Mouse (Mus musculus) myocyte (in vitro differentiated cells): ENCODE measurements at regions not wholly inside any gene's neighbourhood (a gene's known extent, or its start where the extent isn't known, plus 50 kb on each side); places are given as distances from the start of the nearest gene placed in this dataset.
A peak's percentile ranks its signal among the peaks of the same experiment; 100 is the strongest.

ENCODE experiments used
- H3K27me3 ChIP-seq: one replicate; pipeline ENCODE4 v1.6.1; 2011; ENCODE audit not compliant: control insufficient read depth, insufficient read depth, insufficient read length
- H3K36me3 ChIP-seq: one replicate; pipeline ENCODE4 v1.6.1; 2011; ENCODE audit not compliant: control insufficient read depth, insufficient read depth
- H3K4me2 ChIP-seq: one replicate; pipeline ENCODE4 v1.6.1; 2011; ENCODE audit warnings: low read depth, control low read depth
- H3K4me3 ChIP-seq: one replicate; pipeline ENCODE4 v1.5.1; 2011; ENCODE audit warnings: mild to moderate bottlenecking, control low read depth, moderate library complexity
- H3K79me2 ChIP-seq: one replicate; pipeline ENCODE4 v1.6.1; 2011; ENCODE audit not compliant: control insufficient read depth, insufficient read depth
- H3ac ChIP-seq: one replicate; pipeline ENCODE4 v1.6.1; 2011; ENCODE audit not compliant: control insufficient read depth, insufficient read length
- CEBPB ChIP-seq: IDR thresholded peaks from 2 replicates; pipeline ENCODE4 v1.6.1; 2011; ENCODE audit warnings: mild to moderate bottlenecking, moderate library complexity; ENCODE audit not compliant: poor library complexity, insufficient read depth, severe bottlenecking
- E2F4 ChIP-seq: IDR thresholded peaks from one replicate; pipeline ENCODE4 v1.6.1; 2011; ENCODE audit warnings: mild to moderate bottlenecking, control low read depth, moderate library complexity; ENCODE audit not compliant: insufficient read depth
- MAX ChIP-seq: IDR thresholded peaks from one replicate; pipeline ENCODE4 v1.6.1; 2011; ENCODE audit warnings: low read depth, mild to moderate bottlenecking, control low read depth
- MYOD1 ChIP-seq, 3 experiments: IDR thresholded peaks; one replicate each; pipeline ENCODE4 v1.6.1; 2011; ENCODE audit warnings: control low read depth in 2 of 3, low read depth in 2 of 3, mild to moderate bottlenecking in 2 of 3, moderate library complexity in 1 of 3; ENCODE audit not compliant: insufficient read length in 2 of 3, control insufficient read depth in 1 of 3
- MYOG ChIP-seq, 3 experiments: IDR thresholded peaks; one replicate each; pipeline ENCODE4 v1.6.1; 2011; ENCODE audit warnings: control low read depth in 2 of 3, low read depth in 2 of 3, mild to moderate bottlenecking in 2 of 3; ENCODE audit not compliant: insufficient read length in 2 of 3, control insufficient read depth in 1 of 3, insufficient read depth in 1 of 3
- POLR2A ChIP-seq: IDR thresholded peaks from one replicate; pipeline ENCODE4 v1.6.1; 2011; ENCODE audit warnings: low read depth, mild to moderate bottlenecking, control low read depth, moderate library complexity; ENCODE audit not compliant: insufficient read length
- POLR2AphosphoS2 ChIP-seq: IDR thresholded peaks from one replicate; pipeline ENCODE4 v1.6.1; 2011; ENCODE audit warnings: low read depth, control low read depth; ENCODE audit not compliant: insufficient read length
- REST ChIP-seq: IDR thresholded peaks from one replicate; pipeline ENCODE4 v1.6.1; 2011; ENCODE audit warnings: mild to moderate bottlenecking, control low read depth, moderate library complexity; ENCODE audit not compliant: insufficient read depth, insufficient read length
- SRF ChIP-seq: IDR thresholded peaks from one replicate; pipeline ENCODE4 v1.6.1; 2011; ENCODE audit warnings: low read depth; ENCODE audit not compliant: control insufficient read depth, insufficient read length
- TCF12 ChIP-seq: IDR thresholded peaks from one replicate; pipeline ENCODE4 v1.6.1; 2011; ENCODE audit warnings: mild to moderate bottlenecking, control low read depth; ENCODE audit not compliant: poor library complexity, insufficient read depth, severe bottlenecking
- TCF3 ChIP-seq: IDR thresholded peaks from one replicate; pipeline ENCODE4 v1.6.1; 2011; ENCODE audit warnings: low read depth, control low read depth; ENCODE audit not compliant: insufficient read length
- USF1 ChIP-seq: IDR thresholded peaks from one replicate; pipeline ENCODE4 v1.6.1; 2011; ENCODE audit warnings: low read depth, mild to moderate bottlenecking, control low read depth, moderate library complexity

GRCm38 (mm10) chr2:124903556-124903955, 164.4 kb upstream of the Slc24a5 start:
- Histone ChIP-seq H3K27me3 (no peaks in the 10 kb centered on the region), H3K36me3 (no peaks in the 10 kb centered on the region), H3K4me2 (no peak overlapping the region), H3K4me3 (no peak overlapping the region), H3K79me2 (no peaks in the 10 kb centered on the region), H3ac (no peak overlapping the region)
- peak; percentile 57; the same call in 1 of the 2 replicates for TF ChIP-seq CEBPB
- no peak for TF ChIP-seq USF1

GRCm38 (mm10) chr2:124905076-124905475, 162.8 kb upstream of the Slc24a5 start:
- H3K4me2 ChIP-seq: no peak overlapping the region

GRCm38 (mm10) chr2:124918986-124919761, 148.8 kb upstream of the Slc24a5 start:
- H3K79me2 ChIP-seq: no peaks in the 10 kb centered on the region

More at GRCm38 (mm10) chr2:124905076-124905475, 162.8 kb upstream of the Slc24a5 start:
- H3ac ChIP-seq: no peak overlapping the region
- H3K36me3 ChIP-seq: no peaks in the 10 kb centered on the region
- no peaks in the 10 kb centered on the region for H3K79me2 ChIP-seq
- no peak for TF ChIP-seq MAX
- TF ChIP-seq SRF: no peak
- peak in 1 of 3 experiments; percentile 2 for TF ChIP-seq MYOD1 (IDR thresholded peaks at IDR 0.05; ENCODE audit: control insufficient read depth in 1 of 3, insufficient read length in 2 of 3, low read depth in 2 of 3)
- no peak overlapping the region for H3K4me3 ChIP-seq
- H3K27me3 ChIP-seq: no peaks in the 10 kb centered on the region

GRCm38 (mm10) chr2:124919762-124920255, 148.1 kb upstream of the Slc24a5 start:
- Histone ChIP-seq H3K27me3 (no peaks in the 10 kb centered on the region), H3K36me3 (no peaks in the 10 kb centered on the region), H3ac (no peak overlapping the region), H3K4me3 (no peak overlapping the region), H3K4me2 (no peak overlapping the region), H3K79me2 (no peaks in the 10 kb centered on the region)
- no peak for TF ChIP-seq REST
- TF ChIP-seq MYOG (IDR thresholded peaks at IDR 0.05; ENCODE audit: control insufficient read depth in 1 of 3, insufficient read depth in 1 of 3, insufficient read length in 2 of 3, low read depth in 2 of 3): no peak
- no peak for TF ChIP-seq SRF

More at GRCm38 (mm10) chr2:124918986-124919761, 148.8 kb upstream of the Slc24a5 start:
- no peak overlapping the region for H3K4me3 ChIP-seq
- H3K4me2 ChIP-seq: no peak overlapping the region
- TF ChIP-seq CEBPB: no peak
- TF ChIP-seq SRF: no peak
- TF ChIP-seq MYOD1 (IDR thresholded peaks at IDR 0.05; ENCODE audit: control insufficient read depth in 1 of 3, insufficient read length in 2 of 3, low read depth in 2 of 3): no peak
- no peak for TF ChIP-seq REST
- no peak for TF ChIP-seq MAX
- TF ChIP-seq E2F4: no peak
- no peak for TF ChIP-seq TCF12
- no peak for TF ChIP-seq MYOG (IDR thresholded peaks at IDR 0.05; ENCODE audit: control insufficient read depth in 1 of 3, insufficient read depth in 1 of 3, insufficient read length in 2 of 3, low read depth in 2 of 3)
- no peak for TF ChIP-seq POLR2AphosphoS2
- no peak for TF ChIP-seq POLR2A
- no peak for TF ChIP-seq TCF3
- no peak for TF ChIP-seq USF1
- no peaks in the 10 kb centered on the region for H3K27me3 ChIP-seq
- H3ac ChIP-seq: no peak overlapping the region
- no peaks in the 10 kb centered on the region for H3K36me3 ChIP-seq

GRCm38 (mm10) chr2:124920265-124920664, 147.7 kb upstream of the Slc24a5 start:
- no peak for TF ChIP-seq MYOD1 (IDR thresholded peaks at IDR 0.05; ENCODE audit: control insufficient read depth in 1 of 3, insufficient read length in 2 of 3, low read depth in 2 of 3)
- no peak for TF ChIP-seq REST
- Histone ChIP-seq H3ac (no peak overlapping the region), H3K79me2 (no peaks in the 10 kb centered on the region), H3K4me3 (no peak overlapping the region), H3K36me3 (no peaks in the 10 kb centered on the region), H3K4me2 (no peak overlapping the region), H3K27me3 (no peaks in the 10 kb centered on the region)
